Mouse (Mus musculus): ENCODE measurements around the gene Peak1.

- TF ChIP-seq POLR2A (IDR thresholded peaks at IDR 0.05; ENCODE audit: low read depth, low read length), result no peak
- TF ChIP-seq CTCF (IDR thresholded peaks at IDR 0.05; ENCODE audit: extremely low read depth, insufficient read depth, insufficient read length, insufficient replicate concordance), result no peak
Observed at GRCm38 (mm10) chr9:56324576-56325355, 93.1 kb downstream of the Peak1 start.
